Mouse (Mus musculus) c-Kit-positive CD71-negative TER-119-negative erythroid progenitor cells, embryonic 14.5 days (primary cell): Measurements from ENCODE around the gene Fam69b.

Experiments used
- DNase-seq: peaks from one replicate; pipeline ENCODE4 v3.0.0-alpha.2; 2013; ENCODE audit warnings: low read depth

Fam69b gene

DNA sequence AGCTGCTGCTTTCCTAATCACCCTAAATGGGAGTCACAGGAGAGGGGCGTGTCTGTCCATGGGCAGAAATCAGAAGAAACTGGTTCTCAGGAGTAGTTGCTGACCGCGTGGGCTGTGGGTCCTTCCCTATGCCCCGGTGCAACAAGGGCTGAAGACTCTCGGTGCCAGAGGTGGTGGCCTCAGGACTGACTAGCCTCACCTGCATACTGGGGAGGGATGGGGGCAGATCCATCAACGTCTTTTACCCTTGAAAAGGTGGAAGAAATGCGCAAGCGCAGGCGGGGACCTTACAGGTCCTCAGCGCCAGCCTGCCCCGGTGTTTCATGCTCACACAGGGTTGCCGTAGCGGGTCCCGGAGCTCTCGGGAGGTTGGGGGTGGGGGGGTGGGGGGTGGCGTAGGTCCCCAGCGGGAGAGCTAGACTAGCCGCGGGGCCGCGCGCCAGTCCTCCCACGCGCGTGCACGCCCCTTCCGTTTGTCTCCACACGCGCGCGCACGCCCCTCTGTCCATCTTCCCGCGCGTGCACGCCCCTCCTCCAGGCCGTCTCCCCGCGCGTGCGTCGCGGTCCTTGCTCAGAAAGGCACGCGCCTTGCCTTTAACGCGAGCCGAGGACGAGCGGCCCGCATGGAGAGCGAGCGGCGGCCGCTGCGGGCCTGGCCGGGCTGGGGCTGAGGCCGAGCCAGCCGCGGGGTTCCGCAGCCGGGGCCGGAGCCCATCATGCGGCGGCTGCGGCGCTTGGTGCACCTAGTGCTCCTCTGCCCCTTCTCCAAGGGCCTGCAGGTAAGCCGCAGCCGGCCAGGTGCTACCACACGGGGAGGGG lies at the start of gene Fam69b:
Fam69b (plus strand) TSS at position 537 of the 819 bp plus-strand sequence.
- DNase-seq = no peak

DNA sequence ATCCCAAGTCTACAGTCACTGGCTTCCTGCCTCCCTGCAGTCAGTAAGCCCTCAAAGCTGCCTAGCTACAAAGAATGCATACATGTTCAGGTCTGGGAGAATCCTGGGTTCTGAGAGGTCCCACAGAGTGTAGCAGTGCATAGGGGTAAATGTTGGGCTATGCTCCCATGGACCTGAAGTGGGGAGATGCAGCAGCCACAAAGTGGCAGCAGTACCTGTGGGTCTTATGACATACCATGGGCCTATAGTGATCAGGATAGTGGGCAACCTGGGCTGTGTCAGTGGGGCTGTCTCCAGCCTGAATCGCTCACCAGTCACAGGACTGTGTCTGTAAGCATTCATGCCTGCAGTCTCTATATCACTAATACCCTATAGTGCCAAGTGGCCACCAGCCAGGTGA lies 48.5 kb upstream of the Fam69b start, which contains the start of gene Egfl7:
Egfl7 (plus strand) TSS at position 301 of the 400 bp plus-strand sequence.
- DNase-seq = no peak

DNA sequence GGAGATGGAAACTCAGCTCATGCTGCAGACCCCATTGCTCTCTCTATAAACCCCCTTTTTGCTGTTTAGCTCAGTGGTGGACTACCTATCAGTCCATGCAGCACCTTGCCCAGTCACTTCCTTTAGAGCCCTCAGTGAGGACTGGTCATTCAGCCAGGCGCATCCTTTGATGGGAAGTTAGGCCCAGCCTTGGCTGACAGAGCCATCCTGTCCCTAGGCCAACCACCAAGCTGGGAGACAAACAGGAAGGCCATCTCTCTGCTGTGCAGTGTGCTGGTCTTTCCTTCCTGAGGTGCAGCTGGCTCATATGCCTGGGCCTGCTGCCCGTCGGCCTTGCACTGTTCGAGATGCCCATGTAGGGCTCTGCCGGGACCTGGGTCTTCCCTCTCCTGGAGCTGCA lies 47.5 kb upstream of the Fam69b start:
- no peak for DNase-seq

DNA sequence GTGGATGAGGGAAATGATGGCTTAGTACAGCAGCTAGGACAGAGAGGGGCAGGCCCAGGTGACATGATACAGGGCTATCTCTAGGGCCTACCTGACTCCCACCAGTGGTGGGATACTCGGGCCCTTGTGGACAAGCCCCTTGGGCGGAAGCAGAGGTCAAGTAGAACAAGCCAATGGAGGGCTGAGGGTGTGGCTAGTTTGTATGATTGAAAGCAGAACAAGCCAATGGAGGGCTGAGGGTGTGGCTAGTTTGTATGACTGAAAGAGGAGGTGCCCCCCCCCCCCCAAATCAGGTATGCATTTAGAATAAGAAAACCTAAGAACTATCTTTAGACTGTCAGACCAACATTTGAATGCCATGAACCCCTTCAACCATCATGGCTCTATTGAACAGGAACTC lies 46.1 kb upstream of the Fam69b start:
- no peak for DNase-seq

DNA sequence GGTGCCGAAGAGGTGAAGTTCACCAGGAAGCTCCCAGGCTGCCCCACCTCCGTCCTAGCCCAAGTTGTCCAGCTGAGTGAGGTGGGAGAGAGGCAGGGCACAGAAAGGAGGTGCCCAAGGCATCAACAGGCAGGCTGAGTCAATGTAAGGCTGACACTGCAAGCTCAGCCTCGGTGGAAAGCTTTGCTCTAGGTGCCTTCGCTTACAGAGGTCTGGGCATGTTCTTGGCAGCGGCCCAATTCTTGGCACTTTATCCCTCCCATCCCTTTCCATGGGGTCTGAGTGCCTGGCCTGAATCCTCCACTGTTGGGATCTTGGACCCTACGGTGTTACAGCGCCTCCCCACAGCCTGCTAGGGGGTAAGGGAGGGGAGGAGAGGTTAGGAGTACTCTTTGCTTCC lies 45.5 kb upstream of the Fam69b start:
- DNase-seq = no peak

DNA sequence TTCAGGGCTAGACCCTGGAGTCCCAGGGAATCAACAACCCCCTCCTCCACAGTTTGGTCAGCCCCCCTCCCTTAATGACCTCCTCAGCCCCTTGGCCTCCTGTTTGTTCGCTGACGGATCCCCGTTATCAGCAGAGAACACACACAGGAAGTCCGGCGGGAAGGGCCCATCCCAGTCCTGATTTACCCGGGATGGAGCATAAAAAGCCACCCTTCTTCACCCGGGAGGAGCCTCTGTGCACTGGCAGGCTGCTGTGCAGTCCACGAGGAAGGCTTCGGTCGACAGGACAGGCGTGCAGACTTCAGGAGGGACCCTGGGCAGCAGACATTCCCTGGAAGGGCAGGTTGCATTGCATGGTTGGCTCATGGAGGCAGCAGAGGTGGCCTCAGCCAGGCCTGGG lies 44.6 kb upstream of the Fam69b start:
- DNase-seq = no peak

DNA sequence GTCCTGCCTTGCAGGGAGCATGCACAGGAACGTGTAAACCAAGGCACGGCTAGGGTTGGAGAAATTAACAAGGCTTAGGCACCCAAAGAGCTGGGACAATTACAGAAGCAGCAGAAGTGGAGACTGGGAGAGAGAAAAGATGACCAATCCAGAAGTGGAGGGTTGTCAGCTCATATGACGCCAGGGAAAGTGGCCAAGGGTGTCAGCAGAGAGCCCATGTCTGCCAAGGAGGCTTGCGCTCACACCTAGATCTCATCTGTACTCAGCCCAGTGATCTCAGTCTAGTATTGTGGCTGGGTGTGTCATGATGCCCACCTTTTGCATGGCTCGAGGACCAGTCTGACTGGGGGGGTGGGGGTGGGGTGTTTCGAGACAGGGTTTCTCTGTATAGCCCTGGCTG lies 42.5 kb upstream of the Fam69b start:
- DNase-seq = no peak

DNA sequence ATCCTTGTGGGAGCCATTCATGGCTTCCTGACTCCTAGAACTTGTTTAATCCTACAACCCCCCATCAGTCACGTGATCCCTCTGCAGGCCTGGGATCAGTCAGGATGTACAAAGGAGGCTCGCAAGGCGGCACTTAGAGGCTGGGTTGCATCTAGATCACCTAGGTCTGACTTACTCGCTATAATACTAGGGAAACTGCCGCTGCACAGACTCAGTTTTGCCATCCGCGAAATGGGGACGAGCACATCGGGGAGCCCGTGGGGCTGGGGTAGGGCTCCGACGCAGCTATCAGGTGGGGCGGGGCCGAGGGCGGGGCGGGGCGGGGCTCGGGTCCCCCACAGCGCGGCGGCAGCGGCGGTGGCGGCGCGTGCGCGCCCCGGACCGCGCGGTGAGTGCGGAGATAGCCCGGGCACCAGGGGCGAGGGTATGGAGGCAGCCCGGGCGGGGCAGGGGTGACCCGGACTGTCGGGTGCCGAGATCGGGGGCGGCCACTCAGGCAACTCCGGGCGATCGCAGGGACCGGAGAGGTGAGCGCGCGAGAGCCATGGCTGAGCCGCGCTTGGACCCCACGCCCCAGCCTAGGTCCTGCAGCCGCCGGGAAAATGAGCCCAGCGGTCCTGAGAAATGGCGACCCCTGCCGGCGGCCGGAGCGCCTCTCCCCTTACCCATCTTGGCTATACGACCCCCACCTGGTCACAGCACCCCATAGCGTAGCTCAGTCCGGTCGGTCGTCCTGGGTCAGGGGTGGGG lies 41.8 kb upstream of the Fam69b start, which contains the start of gene Gm20532:
Gm20532 (plus strand) TSS at position 346 of the 750 bp plus-strand sequence.
- DNase-seq = no peak

DNA sequence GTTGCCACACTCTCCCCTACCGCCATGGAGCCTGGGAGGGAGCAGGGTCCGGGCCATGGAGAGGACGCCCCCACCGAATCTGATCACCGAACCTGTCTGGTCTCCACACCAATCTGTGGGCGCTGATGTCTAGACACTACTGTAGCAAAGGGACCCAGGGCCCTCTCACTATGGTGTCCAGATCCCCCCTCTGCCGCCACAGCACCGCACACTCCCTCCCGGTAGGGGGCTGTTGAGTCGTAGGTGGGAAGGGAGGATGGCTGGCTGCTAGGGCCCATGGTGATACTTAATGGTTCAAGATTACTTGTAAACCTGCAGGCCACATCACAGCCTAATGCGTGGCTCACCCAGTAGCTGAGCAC lies 41.2 kb upstream of the Fam69b start:
- DNase-seq = no peak

DNA sequence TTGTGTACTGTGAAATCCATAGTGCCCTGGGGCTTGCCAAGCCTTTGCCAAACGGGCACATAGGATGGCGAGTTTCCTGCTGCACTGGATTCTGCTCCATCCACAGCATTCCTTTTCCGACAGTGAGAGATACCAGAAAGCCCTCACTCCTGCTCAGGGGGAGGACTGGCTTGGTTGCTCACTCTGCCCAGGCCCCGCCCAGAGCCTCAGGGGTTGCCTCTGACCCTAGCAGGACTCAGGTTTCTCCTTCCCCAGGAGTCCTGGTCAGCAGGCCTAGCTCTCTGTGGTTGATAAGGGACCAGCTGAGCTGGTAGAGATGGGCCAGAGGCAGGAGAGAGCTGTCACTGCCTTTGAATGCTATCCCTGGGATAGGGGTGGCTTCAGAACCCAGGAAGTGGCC lies 39.7 kb upstream of the Fam69b start:
- no peak for DNase-seq

DNA sequence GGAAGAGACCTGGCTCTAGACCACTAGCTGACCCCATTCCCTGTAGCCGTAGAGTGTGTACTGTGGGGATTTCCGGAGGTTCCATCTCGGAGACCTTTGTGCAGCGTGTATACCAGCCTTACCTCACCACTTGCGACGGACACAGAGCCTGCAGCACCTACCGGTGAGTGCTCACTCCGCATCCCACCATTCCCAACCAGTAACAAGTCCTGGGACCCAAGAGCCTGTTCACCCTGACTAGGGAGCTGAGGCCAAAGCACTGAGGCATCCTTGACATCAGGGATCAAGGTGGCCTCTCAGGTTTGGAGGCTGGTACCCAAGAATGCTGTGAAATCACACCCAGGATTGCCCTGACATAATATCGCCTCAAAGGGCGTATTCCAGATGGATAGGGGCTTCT lies 39.0 kb upstream of the Fam69b start:
- DNase-seq = no peak

DNA sequence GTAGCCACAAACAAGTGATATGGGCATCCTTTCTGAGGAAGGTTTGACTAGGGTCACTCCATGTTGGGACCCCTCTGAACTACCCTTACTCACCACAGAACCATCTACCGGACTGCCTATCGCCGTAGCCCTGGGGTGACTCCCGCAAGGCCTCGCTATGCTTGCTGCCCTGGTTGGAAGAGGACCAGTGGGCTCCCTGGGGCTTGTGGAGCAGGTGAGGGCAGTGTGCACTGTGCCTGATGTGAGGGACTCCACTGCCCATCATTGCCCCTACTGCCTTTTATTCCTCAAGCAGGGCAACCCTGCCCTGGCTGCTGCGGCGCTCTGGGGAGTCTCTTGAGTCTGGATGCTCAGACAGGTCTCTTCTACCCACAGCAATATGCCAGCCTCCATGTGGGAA lies 38.0 kb upstream of the Fam69b start:
- no peak for DNase-seq

DNA sequence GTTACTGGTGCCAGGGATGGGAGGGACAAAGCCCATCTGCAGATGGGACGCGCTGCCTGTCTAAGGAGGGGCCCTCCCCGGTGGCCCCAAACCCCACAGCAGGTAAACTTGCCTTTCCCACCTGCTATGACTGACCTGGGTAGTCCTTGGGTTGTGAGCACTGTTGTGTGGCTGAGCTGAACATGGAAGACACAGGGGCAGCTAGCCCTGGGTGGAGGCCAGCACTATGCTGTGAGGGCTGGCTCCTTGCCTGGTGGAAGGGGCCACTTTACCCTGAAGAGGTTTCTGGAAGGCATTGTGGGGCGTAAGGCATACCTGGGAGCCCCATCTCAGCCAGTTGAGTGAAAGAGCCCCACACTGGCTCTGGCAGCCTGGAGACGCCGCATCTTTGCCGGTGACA lies 37.3 kb upstream of the Fam69b start:
- DNase-seq = no peak

DNA sequence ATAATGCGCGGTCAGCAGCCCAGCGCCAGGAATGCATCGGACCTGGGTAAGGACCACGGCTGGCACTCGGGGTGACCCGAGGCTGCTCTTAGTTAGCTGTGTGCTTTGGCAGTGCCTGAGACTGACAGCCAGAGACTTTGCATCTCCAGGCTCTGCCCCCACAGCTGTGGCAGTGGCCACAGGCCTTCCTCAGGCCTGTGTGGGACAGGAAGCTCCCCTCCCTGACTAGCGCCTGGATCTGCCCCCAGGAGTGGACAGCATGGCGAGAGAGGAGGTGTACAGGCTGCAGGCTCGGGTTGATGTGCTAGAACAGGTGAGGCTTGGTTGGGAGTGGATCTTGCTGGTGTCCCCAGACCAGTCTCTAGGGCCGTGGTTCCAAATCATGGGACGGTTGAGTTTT lies 36.8 kb upstream of the Fam69b start:
- DNase-seq = no peak

DNA sequence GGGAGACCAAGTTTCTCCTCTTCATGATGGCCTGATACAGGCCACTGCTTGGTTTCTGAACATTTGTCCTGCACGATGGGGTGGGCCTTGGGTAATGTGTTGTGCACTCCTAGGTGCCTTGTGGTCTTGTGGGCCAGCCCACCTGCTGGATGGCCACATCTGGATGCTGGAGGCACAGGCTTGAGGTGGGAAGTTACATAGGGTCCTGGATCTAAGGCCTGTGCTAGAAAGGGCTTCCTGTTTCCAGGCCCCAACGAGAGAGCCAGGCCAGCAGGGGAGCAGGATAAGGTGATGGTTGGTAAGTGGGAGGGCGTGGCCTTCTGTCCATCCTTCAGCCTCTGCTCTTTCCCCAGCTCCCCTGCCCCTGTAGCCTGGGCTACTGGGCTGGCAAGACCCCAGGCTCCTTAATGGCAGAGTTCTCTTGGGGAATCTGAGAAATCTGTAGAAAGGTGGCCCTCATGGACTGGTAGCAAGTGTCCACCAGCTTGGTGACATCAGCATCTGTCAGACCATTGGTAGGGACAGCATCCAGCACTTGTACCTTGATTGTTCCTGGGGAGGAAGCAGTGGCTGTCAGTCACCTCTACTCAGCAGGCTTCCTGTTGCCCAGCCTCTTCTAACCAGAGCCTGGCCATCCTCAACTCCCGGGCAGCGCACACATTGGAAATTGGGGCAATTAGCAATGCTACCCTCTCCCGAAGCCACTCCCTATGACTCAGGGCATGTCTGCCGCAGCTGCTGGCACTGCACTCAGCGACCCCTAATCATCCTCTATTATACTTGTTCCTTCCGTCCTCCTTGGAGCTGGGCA lies 34.8 kb upstream of the Fam69b start:
- no peak for DNase-seq

DNA sequence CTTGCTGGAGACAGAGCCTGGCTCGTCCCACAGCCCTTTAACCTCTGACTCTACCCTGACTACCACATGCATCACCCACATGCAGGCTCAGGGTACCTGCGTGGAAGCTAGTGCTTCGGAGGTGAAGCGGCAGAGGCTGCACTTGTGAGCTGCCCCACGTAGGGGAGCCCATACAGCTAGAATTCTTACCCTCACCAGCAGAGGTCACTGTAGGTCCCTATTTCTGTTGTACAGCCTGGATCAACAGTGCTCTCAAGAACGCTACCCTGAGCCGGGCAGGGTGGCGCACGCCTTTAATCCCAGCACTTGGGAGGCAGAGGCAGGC lies 34.3 kb upstream of the Fam69b start:
- DNase-seq = peak; percentile 74

DNA sequence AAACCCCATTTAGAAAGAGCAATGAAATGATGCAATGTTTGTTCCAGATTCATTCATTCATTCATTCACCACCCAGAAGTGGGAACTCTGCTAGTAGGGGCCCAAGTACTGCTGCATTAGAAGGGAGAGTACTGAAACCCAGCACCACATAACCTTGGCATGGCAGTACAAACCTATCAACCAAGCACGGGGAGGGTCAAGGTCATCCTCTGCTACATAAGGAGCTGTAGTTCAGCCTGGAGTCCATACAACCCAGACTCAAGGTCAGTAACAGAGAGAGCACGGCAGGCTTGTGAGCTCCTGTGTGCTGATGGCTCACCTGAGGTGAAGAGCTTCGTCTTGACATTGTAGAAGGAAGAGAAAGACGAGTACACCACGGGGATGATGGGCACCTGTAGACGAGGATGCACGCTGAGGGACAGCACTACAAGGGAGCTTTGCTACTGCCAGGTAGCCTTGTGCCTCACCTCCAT lies 33.8 kb upstream of the Fam69b start:
- DNase-seq = no peak

DNA sequence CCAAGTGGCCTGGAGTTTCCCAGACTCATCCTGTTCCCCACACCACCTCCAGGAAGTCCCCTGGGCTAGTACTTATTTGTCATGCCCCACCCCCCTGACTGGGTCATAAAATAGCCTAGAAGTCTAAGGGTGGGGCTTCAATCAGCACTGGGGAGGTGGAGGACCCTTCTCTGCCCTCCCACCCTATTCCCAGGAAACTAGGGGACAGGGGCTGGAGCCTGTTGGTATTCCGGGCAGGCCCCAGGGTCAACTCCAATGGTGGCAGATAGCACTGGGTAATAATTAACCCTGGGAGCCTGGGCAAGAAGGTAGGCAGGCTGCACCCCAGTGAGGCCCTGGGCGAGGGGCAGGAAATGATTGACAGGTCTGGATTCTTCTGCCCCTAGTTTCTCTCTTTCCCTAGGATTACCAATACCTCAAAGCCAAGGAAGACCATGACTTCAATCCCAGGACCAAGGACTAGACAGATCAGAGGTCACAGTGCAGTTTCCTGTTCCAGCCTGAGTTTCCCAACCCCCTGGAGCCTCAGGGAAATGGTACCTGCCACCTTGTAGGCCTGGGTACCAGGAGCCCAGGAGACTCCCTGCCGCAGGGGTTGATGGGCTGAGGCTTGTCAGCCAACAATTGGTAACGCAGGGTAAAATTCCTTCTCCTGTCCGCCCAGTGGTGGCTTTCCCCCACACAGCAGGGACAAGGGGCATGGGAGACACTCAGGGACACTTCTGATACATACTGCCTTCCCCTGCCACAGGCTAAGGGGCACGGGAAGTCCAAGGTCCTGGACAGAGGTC lies 33.1 kb upstream of the Fam69b start:
- DNase-seq = no peak

DNA sequence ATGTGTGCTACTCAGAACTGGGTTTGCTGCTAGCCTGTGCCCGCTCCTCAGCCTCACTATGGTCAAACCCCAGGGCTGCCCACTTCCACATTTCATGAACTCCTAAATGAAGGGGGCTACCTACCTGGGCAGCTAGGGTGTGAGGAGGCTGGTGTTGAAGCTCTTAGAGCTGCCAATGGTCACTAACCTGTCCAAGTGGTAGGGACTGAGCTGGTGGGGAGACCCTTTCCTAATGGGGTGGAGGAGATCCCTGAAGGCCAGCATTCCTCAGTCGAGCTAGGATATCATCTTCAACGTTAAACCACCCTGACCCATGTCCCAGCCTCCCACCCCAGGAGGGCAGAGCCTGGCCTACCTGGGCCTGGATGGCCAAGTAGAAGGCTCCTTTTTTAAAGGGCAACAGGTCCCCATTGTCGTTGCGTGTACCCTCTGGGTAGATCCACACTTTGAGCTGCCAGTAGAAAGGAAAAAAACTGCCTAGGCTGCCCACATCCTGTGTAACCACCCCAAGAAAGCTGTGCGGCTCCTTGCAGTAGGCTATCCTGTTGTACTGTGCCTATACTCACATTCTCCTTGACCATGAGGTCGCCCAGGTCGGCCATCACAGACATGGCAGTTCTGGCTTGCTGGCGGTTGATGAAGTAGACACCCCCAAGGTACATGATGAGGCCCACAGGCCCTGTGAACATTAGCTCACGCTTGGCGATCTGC lies 32.4 kb upstream of the Fam69b start:
- no peak for DNase-seq

DNA sequence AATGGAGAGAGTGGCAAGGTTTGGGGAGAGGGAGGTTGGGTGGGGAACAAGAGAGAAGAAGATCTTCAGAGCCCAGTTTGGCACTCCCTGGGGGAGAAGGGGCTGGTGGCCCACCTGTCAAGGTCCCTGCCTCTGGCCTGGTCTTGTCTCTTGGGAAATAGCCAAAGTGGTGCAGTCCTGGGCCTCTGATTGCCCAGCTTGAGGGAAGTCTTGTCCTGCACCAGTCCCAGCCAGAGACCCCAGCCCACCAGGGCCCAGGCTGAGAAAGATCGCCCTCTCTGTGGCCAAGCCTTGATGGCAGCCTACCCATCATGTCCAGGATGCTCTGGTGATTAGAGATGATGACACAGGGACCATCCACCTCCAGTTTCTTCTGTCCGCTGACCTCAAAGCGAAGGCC lies 31.4 kb upstream of the Fam69b start:
- DNase-seq = no peak

DNA sequence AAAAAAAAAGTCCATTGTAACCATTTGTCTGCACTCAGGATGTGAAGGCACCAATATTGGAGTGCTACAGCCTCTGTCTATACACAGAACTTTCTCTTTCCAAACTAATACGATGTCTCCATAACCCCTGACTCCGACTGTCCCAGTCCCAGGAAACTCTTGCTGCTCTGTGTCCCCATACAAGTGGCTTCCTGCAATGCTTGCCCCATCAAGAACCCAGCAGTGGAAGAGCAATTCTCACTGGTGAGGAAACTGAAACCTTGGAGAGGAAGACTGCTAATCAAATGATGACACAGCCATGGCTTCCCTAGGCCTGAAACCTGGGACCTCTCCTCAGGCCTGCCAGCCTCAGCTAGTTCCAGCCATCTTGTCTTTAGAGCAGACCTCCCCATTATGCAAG lies 30.4 kb upstream of the Fam69b start:
- no peak for DNase-seq
